Mouse (Mus musculus) brain, embryonic 18.5 days (tissue): ENCODE measurements at regions not wholly inside any gene's neighbourhood (a gene's known extent, or its start where the extent isn't known, plus 50 kb on each side); places are given as distances from the start of the nearest gene placed in this dataset.
A peak's percentile ranks its signal among the peaks of the same experiment; 100 is the strongest.

Experiments used
- DNase-seq: peaks from one replicate; pipeline ENCODE4 v3.0.0-alpha.2; 2012; ENCODE audit warnings: low read depth, low spot score

DNA sequence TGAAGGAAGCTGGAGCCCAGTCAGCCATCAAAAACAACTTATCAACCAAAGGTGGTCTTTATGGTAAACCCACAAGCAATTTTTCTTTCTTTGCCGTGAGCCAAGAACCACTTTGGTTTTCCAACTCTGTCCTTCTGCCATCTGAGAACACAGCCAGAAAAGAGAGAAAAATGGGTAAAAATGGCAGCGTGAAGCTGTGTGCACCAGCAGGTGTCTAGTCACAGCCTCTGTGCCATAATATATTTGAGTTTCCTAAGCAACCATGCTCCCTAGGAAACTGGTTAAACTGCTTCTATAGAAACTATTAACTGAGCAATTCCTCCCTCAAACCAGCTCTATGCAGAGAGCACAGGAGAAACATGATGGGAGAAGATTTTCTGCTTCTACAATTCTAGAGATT, 1402.2 kb downstream of the Pcdh9 start:
- peak; percentile 40 for DNase-seq
